Mouse (Mus musculus) small intestine, adult 2 months (tissue): ENCODE measurements around the gene Dab1. TPM values are rescaled to one million over a fixed set of nuclear protein-coding genes. Genes with fewer than 3 reads are reported as not detected.

Experiments
- H3K27ac ChIP-seq: fragments of 200-500 bp; 2 replicates; pipeline ENCODE4 v1.5.1; 2012; ENCODE audit warnings: low read depth, low read length, control low read depth, inconsistent platforms; ENCODE audit not compliant: insufficient read depth
- H3K27me3 ChIP-seq: fragments of 200-500 bp; 2 replicates; pipeline ENCODE4 v1.6.1; 2012; ENCODE audit warnings: mild to moderate bottlenecking, moderate library complexity, low read length, inconsistent platforms; ENCODE audit not compliant: control insufficient read depth, insufficient read depth
- H3K36me3 ChIP-seq: fragments of 200-500 bp; 2 replicates; pipeline ENCODE4 v1.6.1; 2012; ENCODE audit warnings: mild to moderate bottlenecking, low read length, control low read depth, inconsistent platforms; ENCODE audit not compliant: control insufficient read depth, insufficient read depth
- H3K4me1 ChIP-seq: fragments of 200-500 bp; 2 replicates; pipeline ENCODE4 v1.6.1; 2012; ENCODE audit warnings: low read length, inconsistent platforms, mixed read lengths; ENCODE audit not compliant: control insufficient read depth, insufficient read depth, insufficient read length
- H3K4me3 ChIP-seq: fragments of 200-500 bp; 2 replicates; pipeline ENCODE4 v1.5.1; 2012; ENCODE audit warnings: low read depth, mild to moderate bottlenecking, control low read depth, inconsistent platforms, low read length, moderate library complexity
- CTCF ChIP-seq: fragments of 200-500 bp; IDR thresholded peaks from 2 replicates; pipeline ENCODE4 v1.5.1; 2012; ENCODE audit warnings: low read depth, mild to moderate bottlenecking, control low read depth, inconsistent platforms, low read length, moderate library complexity, mixed read lengths; ENCODE audit not compliant: insufficient replicate concordance, insufficient read length; ENCODE audit errors: extremely low read depth
- POLR2A ChIP-seq: fragments of 200-500 bp; IDR thresholded peaks from 2 replicates; pipeline ENCODE4 v1.6.1; 2012; ENCODE audit warnings: low read depth, mild to moderate bottlenecking, control low read depth, inconsistent platforms, low read length, moderate library complexity
- WGBS: fragments of 180-500 bp; shearing (Covaris S2); methylation state at CpG from one replicate; pipeline ENCODE4 v1.1.7; 2018; 5-methylcytosine and 5-hydroxymethylcytosine counted together
- polyA plus RNA-seq: library from polyadenylated mRNA; depleted of rRNA; stranded (reverse); fragments of >200 nt; gene quantifications from 2 replicates; pipeline ENCODE4 v1.2.3, GENCODE M21; 2012

Dab1 gene
- polyA plus RNA-seq, 1 experiment = 57.9 TPM

GRCm38 (mm10) chr4:104385272-104385671 is 766.1 kb downstream of the Dab1 start:
- Histone ChIP-seq H3K27me3 (no peaks in the 10 kb centered on the region), H3K36me3 (no peaks in the 10 kb centered on the region), H3K4me1 (peaks cover 3% of the 10 kb centered on the region; the same call in 1 of the 2 replicates), H3K4me3 (no peak overlapping the region), H3K27ac (no peak overlapping the region)
- TF ChIP-seq CTCF (no peak), POLR2A (no peak)
- WGBS = 13% methylated on average over 5 of the region's 5 CpGs

GRCm38 (mm10) chr4:104395515-104395914 is 776.4 kb downstream of the Dab1 start:
- no peak for TF ChIP-seq POLR2A
- TF ChIP-seq CTCF = no peak
- no peaks in the 10 kb centered on the region for H3K36me3 ChIP-seq
- 86% methylated on average over 3 of the region's 3 CpGs for WGBS
- no peaks in the 10 kb centered on the region for H3K4me1 ChIP-seq
- H3K27me3 ChIP-seq = no peaks in the 10 kb centered on the region
- H3K4me3 ChIP-seq = no peak overlapping the region
- no peak overlapping the region for H3K27ac ChIP-seq

- TF ChIP-seq CTCF (peak; percentile 18; the same call in 1 of the 2 replicates), POLR2A (no peak)
- Histone ChIP-seq H3K4me3 (no peak overlapping the region), H3K27me3 (no peaks in the 10 kb centered on the region), H3K4me1 (no peaks in the 10 kb centered on the region), H3K36me3 (no peaks in the 10 kb centered on the region), H3K27ac (no peak overlapping the region)
- 72% methylated on average over 5 of the region's 5 CpGs for WGBS
Observed at GRCm38 (mm10) chr4:104396095-104396494, 776.9 kb downstream of the Dab1 start.

- Histone ChIP-seq H3K4me1 (no peaks in the 10 kb centered on the region), H3K27me3 (no peaks in the 10 kb centered on the region), H3K27ac (no peak overlapping the region), H3K4me3 (no peak overlapping the region), H3K36me3 (no peaks in the 10 kb centered on the region)
- TF ChIP-seq CTCF (no peak), POLR2A (no peak)
- 74% methylated on average over 9 of the region's 9 CpGs for WGBS
Observed at GRCm38 (mm10) chr4:104399106-104399730, 780.1 kb downstream of the Dab1 start.

- TF ChIP-seq POLR2A (no peak), CTCF (no peak)
- H3K36me3 ChIP-seq = no peaks in the 10 kb centered on the region
- no peak overlapping the region for H3K27ac ChIP-seq
- no peaks in the 10 kb centered on the region for H3K27me3 ChIP-seq
- WGBS = 90% methylated on average over 5 of the region's 5 CpGs
- no peak overlapping the region for H3K4me3 ChIP-seq
- no peaks in the 10 kb centered on the region for H3K4me1 ChIP-seq
Observed at GRCm38 (mm10) chr4:104404099-104404498, 784.9 kb downstream of the Dab1 start.

- Histone ChIP-seq H3K27ac (no peak overlapping the region), H3K4me3 (no peak overlapping the region), H3K4me1 (no peaks in the 10 kb centered on the region), H3K27me3 (no peaks in the 10 kb centered on the region), H3K36me3 (no peaks in the 10 kb centered on the region)
- 86% methylated on average over 6 of the region's 6 CpGs for WGBS
- TF ChIP-seq POLR2A = no peak
- no peak for TF ChIP-seq CTCF
Observed at GRCm38 (mm10) chr4:104410922-104411321, 791.8 kb downstream of the Dab1 start.

- Histone ChIP-seq H3K4me3 (no peak overlapping the region), H3K27ac (no peak overlapping the region), H3K4me1 (no peaks in the 10 kb centered on the region), H3K27me3 (no peaks in the 10 kb centered on the region), H3K36me3 (no peaks in the 10 kb centered on the region)
- no peak for TF ChIP-seq POLR2A
- 69% methylated on average over 2 of the region's 2 CpGs for WGBS
Observed at GRCm38 (mm10) chr4:104415482-104415881, 796.3 kb downstream of the Dab1 start.

GRCm38 (mm10) chr4:104418354-104418753 is 799.2 kb downstream of the Dab1 start:
- WGBS = 89% methylated on average over 2 of the region's 2 CpGs
- no peaks in the 10 kb centered on the region for H3K36me3 ChIP-seq
- no peak overlapping the region for H3K4me3 ChIP-seq
- H3K27me3 ChIP-seq = no peaks in the 10 kb centered on the region
- H3K4me1 ChIP-seq = no peaks in the 10 kb centered on the region
- TF ChIP-seq POLR2A (no peak), CTCF (no peak)
- no peak overlapping the region for H3K27ac ChIP-seq
